Mouse (Mus musculus) layer of hippocampus, postnatal 14 days (tissue): ENCODE measurements at regions not wholly inside any gene's neighbourhood (a gene's known extent, or its start where the extent isn't known, plus 50 kb on each side); places are given as distances from the start of the nearest gene placed in this dataset.

Experiments used
- DNase-seq, 2 experiments: peaks; one replicate each; pipeline ENCODE4 v3.0.0; 2021 to 2022; ENCODE audit warnings: low spot score in 2 of 2, mixed read lengths in 1 of 2

DNA sequence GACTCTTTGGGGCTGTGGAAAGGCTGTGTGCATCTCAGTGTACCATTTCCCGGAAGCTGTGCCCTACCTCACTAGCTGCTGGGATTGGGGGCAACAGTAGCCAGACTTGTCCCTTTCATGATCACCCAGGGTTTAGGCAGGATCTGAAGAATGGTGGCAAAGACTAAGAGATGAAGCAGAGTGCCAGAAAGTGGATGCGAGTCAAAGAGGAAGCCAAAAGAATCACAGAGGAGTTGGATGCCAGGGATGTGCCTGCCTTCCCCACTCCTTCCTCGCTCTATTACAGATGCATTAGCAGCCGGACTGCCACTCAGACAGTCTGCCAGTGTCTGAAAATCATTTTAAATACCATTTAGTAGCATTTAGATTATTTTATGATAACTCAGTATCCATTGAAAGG, 271.5 kb upstream of the Slc24a2 start:
- no peak for DNase-seq

GRCm38 (mm10) chr4:87500441-87500840, 270.2 kb upstream of the Slc24a2 start:
- DNase-seq: no peak

GRCm38 (mm10) chr4:87487798-87488197, 257.5 kb upstream of the Slc24a2 start:
- DNase-seq: no peak

DNA sequence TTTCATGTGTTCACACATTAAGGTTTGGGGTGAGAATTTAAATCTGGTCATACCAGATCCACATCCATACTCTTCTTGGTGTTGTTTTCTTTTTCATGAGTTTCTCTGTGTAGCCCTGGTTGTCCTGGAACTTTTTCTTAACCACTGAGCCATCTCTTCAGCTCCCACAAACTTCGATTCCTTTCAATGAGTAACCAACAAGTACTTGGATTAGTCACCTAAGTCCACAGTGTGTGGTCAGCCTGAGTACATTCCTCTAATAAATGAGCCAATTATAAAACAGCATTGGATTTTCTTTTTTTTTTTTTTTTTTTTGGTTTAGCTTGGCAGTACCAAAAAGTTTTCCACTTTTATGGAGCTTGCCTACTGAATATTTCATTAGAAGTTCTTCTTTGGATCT, 245.3 kb upstream of the Slc24a2 start:
- no peak for DNase-seq

GRCm38 (mm10) chr4:87473331-87474039, 243.2 kb upstream of the Slc24a2 start:
- DNase-seq: peak; percentile 17 to 40

DNA sequence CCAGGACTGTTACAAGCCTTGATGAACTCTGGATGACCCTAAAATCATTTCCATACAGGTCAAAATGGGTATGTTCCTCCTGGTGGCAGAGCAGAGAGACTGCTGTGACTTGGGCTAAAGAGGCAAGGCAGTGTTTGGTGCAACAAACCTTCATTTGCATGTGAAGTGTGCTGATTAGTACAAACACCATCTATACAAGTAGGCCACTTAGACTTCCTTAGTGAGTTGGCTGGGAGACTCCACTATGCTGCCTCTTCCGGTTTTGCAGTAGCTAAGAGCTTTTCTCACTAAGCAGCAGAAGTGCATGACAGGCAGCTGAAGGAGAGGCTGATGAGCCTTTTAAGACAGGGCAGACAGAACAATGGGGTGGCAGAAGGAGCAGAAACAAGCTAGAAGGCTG, 242.5 kb upstream of the Slc24a2 start:
- no peak for DNase-seq

DNA sequence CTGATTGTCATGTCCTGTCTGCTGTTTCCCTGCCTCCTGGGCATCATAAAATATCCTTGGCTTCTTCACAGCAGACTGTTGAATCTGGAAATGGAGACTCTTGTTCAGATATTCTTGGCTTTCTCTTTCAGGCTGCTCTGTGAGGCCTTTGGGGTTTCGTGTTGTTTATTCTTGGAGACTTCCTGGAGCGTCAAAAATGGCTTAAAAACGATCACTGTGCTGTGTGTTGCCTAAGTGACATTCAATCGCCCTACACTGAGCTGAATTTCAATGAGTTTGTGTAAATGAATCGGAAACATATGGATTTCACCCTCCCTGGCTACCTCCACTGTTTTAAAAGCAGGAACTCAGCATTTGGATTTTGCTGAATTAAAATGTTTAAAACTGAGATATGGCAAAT, 241.1 kb upstream of the Slc24a2 start:
- no peak for DNase-seq

DNA sequence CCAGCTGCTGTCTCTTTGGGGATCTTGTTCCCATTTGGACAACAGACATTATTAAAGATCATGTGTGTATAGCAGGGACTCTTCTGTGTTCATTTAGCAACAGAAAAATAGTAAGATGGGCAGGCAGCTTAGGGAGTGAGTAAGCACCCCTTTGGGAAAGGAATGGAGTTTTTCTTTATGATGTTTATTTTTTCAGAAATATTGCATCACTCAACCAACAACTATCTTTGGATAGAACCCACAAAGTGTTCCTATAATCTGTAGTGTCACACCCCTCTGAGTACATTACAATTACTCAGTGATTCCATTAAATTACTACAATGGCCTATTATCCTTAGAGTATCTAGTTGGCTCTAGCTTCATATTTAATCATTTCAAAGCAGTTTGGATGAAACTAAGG, 237.3 kb upstream of the Slc24a2 start:
- no peak for DNase-seq

DNA sequence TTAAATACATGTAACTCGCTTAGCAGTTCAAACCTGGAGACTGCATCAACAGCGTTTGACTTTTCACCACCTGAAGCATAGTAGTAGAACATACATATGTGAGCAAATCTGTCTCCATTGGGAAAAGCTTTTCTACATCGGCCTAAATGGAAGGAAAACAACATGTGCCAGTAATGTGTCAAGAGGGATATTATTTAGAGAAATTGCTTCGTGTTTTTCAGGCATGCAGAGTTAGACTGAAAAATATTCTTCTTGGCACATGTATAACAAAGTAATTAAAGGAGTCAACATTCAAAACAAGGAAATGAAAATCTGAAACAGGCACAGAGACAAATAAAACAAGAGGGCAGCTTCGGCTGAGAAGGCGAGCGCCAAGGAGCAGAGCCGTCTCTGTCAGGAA, 236.7 kb upstream of the Slc24a2 start:
- DNase-seq: no peak

DNA sequence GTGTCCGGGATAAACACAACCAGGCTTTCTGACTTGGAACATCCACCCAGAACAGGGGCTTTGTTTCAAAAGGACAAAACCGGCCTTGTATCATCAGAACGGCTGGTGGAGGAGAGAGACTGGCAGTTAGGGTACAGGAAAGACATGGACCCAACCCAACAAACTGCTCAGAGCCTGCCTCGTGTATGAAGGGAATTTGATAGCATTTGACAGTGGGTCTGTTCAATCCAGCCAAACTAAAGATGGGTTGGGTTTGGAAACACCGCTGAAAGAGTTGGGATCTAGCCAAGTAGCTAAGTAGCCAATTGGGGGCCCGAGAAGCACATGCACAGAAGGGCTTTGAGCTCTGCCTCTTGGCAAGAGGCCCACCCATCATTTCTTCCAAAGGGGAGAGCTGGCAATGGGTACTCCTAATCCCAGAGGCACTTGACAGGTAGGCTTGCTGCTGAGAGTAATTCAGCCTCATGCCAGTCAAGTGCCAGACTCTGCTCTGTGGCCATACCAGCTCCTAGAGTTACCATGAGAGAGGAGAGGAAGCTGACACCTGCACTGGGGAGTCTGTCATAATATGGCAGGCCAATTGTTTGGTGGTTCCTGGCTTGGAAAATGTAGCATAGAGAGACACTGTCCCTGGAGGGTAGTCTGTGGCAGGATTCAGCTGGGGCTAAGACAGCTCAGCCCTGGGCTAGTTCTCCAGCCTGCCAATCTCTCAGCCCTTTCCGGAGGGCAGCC, 231.1 kb upstream of the Slc24a2 start:
- peak; percentile 39 to 65 for DNase-seq

DNA sequence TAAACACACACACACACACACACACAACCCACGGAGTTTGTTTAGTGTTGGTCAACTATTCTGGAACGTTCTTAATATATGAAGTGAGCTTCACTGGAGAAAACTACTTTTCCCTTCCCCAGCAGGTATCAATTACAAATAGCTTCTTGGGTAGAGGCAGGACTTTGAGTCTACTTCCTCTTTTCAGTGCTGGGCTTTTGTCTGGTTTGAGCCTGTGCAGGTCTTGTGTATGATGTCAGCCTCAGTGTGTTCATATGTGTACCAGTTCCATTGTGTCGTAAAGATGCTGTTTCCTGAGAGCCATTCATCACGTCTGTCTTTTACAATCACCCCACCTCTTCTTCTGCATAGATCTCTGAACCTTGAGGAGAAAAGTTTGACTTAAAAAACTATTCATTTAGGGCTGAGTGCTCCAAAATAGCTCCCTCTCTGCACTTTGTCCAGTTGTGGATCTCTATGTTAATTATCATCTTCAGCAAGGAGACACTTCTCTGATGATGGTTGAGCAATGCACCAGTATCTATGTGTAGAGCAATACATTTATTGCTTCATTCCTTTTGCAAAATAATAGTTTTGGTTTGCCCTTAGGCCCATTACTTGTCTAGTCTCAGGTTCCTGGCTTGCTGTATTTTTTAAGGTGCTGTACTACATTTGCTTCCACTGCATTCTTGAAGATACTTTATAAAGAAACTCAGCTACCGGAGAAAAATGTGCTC, 225.7 kb upstream of the Slc24a2 start:
- no peak for DNase-seq

- no peak for DNase-seq
Observed at GRCm38 (mm10) chr4:87452122-87452521, 221.8 kb upstream of the Slc24a2 start.

DNA sequence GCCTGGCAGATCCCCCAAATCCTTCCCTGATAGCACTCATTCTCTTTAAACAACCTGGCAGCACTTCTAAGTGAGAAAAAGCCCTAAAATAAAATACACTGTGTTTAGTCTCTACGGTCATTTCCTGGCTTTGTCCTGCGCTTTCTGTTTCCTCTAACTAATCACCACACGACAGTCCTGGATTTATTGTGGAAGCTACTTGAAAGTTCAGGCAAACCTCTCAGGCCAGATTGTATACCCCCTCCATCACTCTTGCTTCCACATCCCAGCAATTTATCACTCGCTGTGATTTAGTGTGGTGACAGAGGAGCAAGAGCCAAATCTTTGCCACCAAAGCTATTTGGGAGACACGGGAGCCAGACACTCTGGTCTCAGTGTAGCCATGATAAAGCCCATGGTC, 221.0 kb upstream of the Slc24a2 start:
- DNase-seq: no peak

GRCm38 (mm10) chr4:87448338-87448737, 218.1 kb upstream of the Slc24a2 start:
- no peak for DNase-seq

DNA sequence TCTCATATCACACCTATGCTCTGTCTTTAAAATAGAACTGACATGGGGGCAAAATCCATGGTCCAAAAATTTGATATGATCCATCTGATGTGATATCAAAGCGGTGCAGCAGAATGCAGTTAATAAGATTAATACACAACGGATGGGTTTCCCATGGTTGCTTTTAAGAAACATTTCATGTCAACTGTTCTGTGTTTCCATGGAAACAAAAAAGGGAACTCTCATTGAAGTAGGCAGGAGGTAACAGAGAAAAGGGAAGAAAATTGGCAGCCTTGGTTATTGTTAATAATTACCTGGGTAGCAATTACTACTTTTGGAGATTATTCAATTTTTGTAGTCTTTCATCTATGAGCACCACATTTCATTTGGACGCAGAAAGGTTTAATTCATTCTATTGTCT, 216.6 kb upstream of the Slc24a2 start:
- DNase-seq: no peak

DNA sequence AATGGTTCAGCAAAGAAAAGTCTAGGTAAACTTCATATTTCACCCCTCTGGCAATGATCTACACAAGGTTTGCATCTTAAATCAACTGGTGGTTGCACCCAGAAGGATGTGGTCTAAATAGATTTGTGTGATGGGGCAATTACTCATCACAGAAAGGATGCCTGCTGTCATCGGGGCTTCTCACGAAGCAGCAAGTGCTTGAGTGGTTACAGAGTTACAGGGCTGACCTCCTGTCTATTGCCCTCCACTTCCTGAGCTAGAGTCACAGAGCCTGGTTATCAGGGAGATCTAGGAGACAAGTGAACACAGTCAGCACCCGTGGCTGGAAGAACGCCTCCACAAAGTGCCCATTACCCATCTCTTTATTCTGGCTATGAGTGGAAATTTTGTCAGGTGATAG, 203.9 kb upstream of the Slc24a2 start:
- no peak for DNase-seq

GRCm38 (mm10) chr4:87428374-87428773, 198.1 kb upstream of the Slc24a2 start:
- DNase-seq: no peak

- DNase-seq: no peak
Observed at GRCm38 (mm10) chr4:87424066-87424465, 193.8 kb upstream of the Slc24a2 start.

- DNase-seq: peak in 1 of 2 experiments; percentile 7
Observed at GRCm38 (mm10) chr4:87422588-87422987, 192.3 kb upstream of the Slc24a2 start.

DNA sequence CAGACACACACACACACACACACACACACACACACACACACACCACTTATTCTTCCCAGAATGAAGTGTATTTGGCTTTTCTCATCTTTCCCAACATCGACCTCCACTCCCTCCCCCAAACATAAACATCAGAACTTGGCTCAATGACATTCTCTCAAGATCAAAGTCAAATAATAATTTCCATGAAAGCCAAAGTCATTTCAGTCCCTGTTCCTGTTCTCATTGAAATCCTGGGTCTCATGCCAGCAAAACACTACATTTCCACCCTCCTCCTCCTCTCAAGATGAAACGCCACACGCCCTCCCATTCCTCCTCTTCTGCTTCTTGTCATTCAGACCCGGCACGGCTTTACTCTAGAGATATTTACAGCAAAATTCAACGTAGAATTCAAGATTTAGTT, 173.1 kb upstream of the Slc24a2 start:
- DNase-seq: no peak

DNA sequence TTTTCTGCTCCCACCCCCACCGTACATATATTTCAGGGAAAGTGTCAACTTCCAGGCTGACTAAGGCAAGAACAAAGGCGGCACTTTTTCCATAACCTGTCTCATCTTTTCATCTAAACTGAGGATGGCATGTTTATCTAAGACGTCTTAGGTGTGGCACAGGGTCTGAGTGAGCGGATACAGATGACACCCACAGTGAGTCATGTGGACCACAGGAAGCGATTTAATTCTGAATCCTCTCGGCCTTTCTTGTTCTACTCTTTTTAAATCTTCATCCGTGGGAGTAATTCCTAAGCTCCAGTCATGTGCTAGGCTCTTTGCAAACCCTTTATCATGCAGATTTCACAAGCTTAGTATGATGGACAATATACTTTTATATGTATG, 171.9 kb upstream of the Slc24a2 start:
- DNase-seq: no peak
